Mouse (Mus musculus) layer of hippocampus, adult 18-20 months (tissue): ENCODE measurements around the gene Lce1i. TPM values are rescaled to one million over a fixed set of nuclear protein-coding genes. Genes with fewer than 3 reads are reported as not detected.
"Not testable (repeated sequence)": the region's sequence is repeated elsewhere in the genome, so short reads cannot be mapped to it uniquely, and the experiment has no call there.

ENCODE experiments used
- DNase-seq, 2 experiments: peaks; one replicate each; pipeline ENCODE4 v3.0.0; 2022; ENCODE audit warnings: low spot score in 2 of 2
- long read RNA-seq: library from polyadenylated mRNA; stranded (forward); transcript quantifications from one replicate; pipeline ENCODE4 v2.0.0, GENCODE M21; 2021
- total RNA-seq, 2 experiments: library from RNA; stranded (reverse); gene quantifications; 2 replicates each; pipeline ENCODE4 v1.2.3; 2021

The Lce1i gene
- total RNA-seq, result not detected
- long read RNA-seq, result 0 reads

- DNase-seq, result no peak
Observed at GRCm38 (mm10) chr3:92778799-92779198, at the start of gene Lce1i. Gene Lce1i (minus strand): TSS chr3:92778899.

- no peak for DNase-seq
Observed at GRCm38 (mm10) chr3:92827108-92827507, 48.4 kb upstream of the Lce1i start, which contains the start of gene Kprp. Gene Kprp (minus strand): TSS chr3:92827247.

- DNase-seq, result peak in 1 of 2 experiments; percentile 6
Observed at GRCm38 (mm10) chr3:92825808-92826207, 47.1 kb upstream of the Lce1i start.

GRCm38 (mm10) chr3:92816036-92816435, 37.3 kb upstream of the Lce1i start:
- DNase-seq, result not testable (repeated sequence)

- no peak for DNase-seq
Observed at GRCm38 (mm10) chr3:92815581-92815980, 36.9 kb upstream of the Lce1i start.

- no peak for DNase-seq
Observed at GRCm38 (mm10) chr3:92807791-92808190, 29.1 kb upstream of the Lce1i start, which contains the start of gene Lce1k. Gene Lce1k (minus strand): TSS chr3:92807891.

- DNase-seq, result no peak
Observed at GRCm38 (mm10) chr3:92790414-92790813, 11.7 kb upstream of the Lce1i start, which contains the start of gene Lce1j. Gene Lce1j (minus strand): TSS chr3:92790514.

- DNase-seq, result no peak
Observed at GRCm38 (mm10) chr3:92771573-92771972, 7.1 kb downstream of the Lce1i start.

- no peak for DNase-seq
Observed at GRCm38 (mm10) chr3:92764965-92765364, 13.7 kb downstream of the Lce1i start, which contains the start of gene Lce1h. Gene Lce1h (minus strand): TSS chr3:92765065.

- no peak for DNase-seq
Observed at GRCm38 (mm10) chr3:92753197-92753596, 25.5 kb downstream of the Lce1i start.

GRCm38 (mm10) chr3:92752238-92752637, 26.5 kb downstream of the Lce1i start, which contains the start of gene Lce1g:
Gene Lce1g (minus strand): TSS chr3:92752338.
- DNase-seq, result no peak

GRCm38 (mm10) chr3:92738996-92739395, 39.7 kb downstream of the Lce1i start, which contains the start of gene Gm38119:
Gene Gm38119 (minus strand): TSS chr3:92739096.
- DNase-seq, result no peak

Other genes with a start within 250 kb of the Lce1i start
- gene 2310046K23Rik, start 244.4 kb downstream of the Lce1i start, total RNA-seq, result not detected
- gene Ivl, start 205.2 kb downstream of the Lce1i start, total RNA-seq, result not detected
- not detected for gene Smcp, start 189.9 kb downstream of the Lce1i start, total RNA-seq
- gene 2210017I01Rik, start 171.4 kb downstream of the Lce1i start, total RNA-seq, result not detected
- gene Lce6a, start 157.2 kb downstream of the Lce1i start, total RNA-seq, result not detected
- gene Lce1a1, start 130.6 kb downstream of the Lce1i start, total RNA-seq, result not detected
- gene Lce1b, start 122.0 kb downstream of the Lce1i start, total RNA-seq, result not detected
- gene Lce1a2, start 108.6 kb downstream of the Lce1i start, total RNA-seq, result not detected
- gene Lce1c, start 99.7 kb downstream of the Lce1i start, total RNA-seq, result not detected
- not detected for gene Lce1d, start 91.7 kb downstream of the Lce1i start, total RNA-seq
- gene Lce1e, start 69.8 kb downstream of the Lce1i start, total RNA-seq, result not detected
- gene Lce1f, start 58.5 kb downstream of the Lce1i start, total RNA-seq, result not detected
- not detected for gene Gm38119, start 39.8 kb downstream of the Lce1i start, total RNA-seq
- not detected for gene Lce1g, start 26.6 kb downstream of the Lce1i start, total RNA-seq
- gene Lce1h, start 13.8 kb downstream of the Lce1i start, total RNA-seq, result not detected
- not detected for gene Lce1j, start 11.6 kb upstream of the Lce1i start, total RNA-seq
- not detected for gene Lce1k, start 29.0 kb upstream of the Lce1i start, total RNA-seq
- gene Kprp, start 48.3 kb upstream of the Lce1i start, total RNA-seq, result not detected
- gene Lce1l, start 72.4 kb upstream of the Lce1i start, total RNA-seq, result not detected
- gene 2310050C09Rik, start 91.3 kb upstream of the Lce1i start, total RNA-seq, result not detected
- not detected for gene Lce3a, start 147.3 kb upstream of the Lce1i start, total RNA-seq
- gene Lce3b, start 154.1 kb upstream of the Lce1i start, total RNA-seq, result not detected
- not detected for gene Lce3c, start 165.6 kb upstream of the Lce1i start, total RNA-seq
- not detected for gene Lce3d, start 178.5 kb upstream of the Lce1i start, total RNA-seq
- gene Lce3e, start 188.2 kb upstream of the Lce1i start, total RNA-seq, result not detected
- gene Lce3f, start 213.3 kb upstream of the Lce1i start, total RNA-seq, result not detected
- not detected for gene Crct1, start 236.8 kb upstream of the Lce1i start, total RNA-seq
- not detected for gene Lce1m, start 240.2 kb upstream of the Lce1i start, total RNA-seq